Mouse (Mus musculus): ENCODE data around the gene Fam20b. TPM values are rescaled to one million over a fixed set of nuclear protein-coding genes. Genes with fewer than 3 reads are reported as not detected.

Gene Fam20b
- total RNA-seq, 2 experiments from 2014 or later, result 28.5 to 35.2 TPM

GRCm38 (mm10) chr1:156659906-156660659 is 58.8 kb downstream of the Fam20b start:
- TF ChIP-seq CTCF (IDR thresholded peaks at IDR 0.05), result no peak
- intact Hi-C loops (cut with DNase I), result no loop called here
- no peak for DNase-seq
- no peak overlapping the region for H3K27ac ChIP-seq
- H3K4me3 ChIP-seq, result no peak overlapping the region

DNA sequence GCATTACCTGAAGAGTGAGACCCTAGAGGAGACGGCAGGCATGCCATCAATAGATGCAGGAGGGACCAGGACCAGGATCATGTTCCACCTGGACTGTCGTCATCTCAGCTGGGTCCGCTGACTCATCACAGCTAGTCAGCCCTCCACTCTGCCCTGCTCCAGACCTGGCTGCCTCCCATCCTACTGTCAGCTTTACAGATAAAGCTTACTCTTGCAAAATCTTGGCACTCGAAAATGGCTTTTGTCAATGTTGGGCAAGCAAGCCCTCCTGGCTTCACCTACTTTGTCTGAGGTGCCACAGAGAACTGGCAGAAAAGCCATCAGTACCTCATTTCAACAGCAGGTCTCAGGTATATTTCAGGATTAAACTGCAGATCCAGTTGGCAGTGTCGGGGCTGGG is 60.2 kb downstream of the Fam20b start:
- no peak for TF ChIP-seq CTCF (IDR thresholded peaks at IDR 0.05)
- intact Hi-C loops (cut with DNase I), result no loop called here
- no peak for DNase-seq

GRCm38 (mm10) chr1:156657523-156657922 is 61.4 kb downstream of the Fam20b start:
- no peak for TF ChIP-seq CTCF (IDR thresholded peaks at IDR 0.05)
- no peak for DNase-seq
- intact Hi-C loops (cut with DNase I), result no loop called here
- Histone ChIP-seq H3K4me3 (no peak overlapping the region), H3K27ac (no peak overlapping the region)

More for the DNA sequence above, 60.2 kb downstream of the Fam20b start:
- Histone ChIP-seq H3K4me3 (no peak overlapping the region), H3K27ac (no peak overlapping the region)

- Histone ChIP-seq H3K4me3 (0 out of 2 replicates have a peak overlapping the region, but pooled peaks have one; percentile 2), H3K27ac (peak overlapping the region; percentile 64)
- TF ChIP-seq CTCF (IDR thresholded peaks at IDR 0.05), result no peak
- DNase-seq, result peak; percentile 34
- intact Hi-C loops (cut with DNase I), result no loop called here
These were observed 64.0 kb downstream of the Fam20b start for GRCm38 (mm10) chr1:156654735-156655530.

GRCm38 (mm10) chr1:156652189-156652822 is 66.6 kb downstream of the Fam20b start:
- DNase-seq, result no peak
- peak overlapping the region; percentile 16; the same call in 1 of the 2 replicates for H3K27ac ChIP-seq
- H3K4me3 ChIP-seq, result no peak overlapping the region
- TF ChIP-seq CTCF (IDR thresholded peaks at IDR 0.05), result no peak
- intact Hi-C loops (cut with DNase I), result no loop called here

DNA sequence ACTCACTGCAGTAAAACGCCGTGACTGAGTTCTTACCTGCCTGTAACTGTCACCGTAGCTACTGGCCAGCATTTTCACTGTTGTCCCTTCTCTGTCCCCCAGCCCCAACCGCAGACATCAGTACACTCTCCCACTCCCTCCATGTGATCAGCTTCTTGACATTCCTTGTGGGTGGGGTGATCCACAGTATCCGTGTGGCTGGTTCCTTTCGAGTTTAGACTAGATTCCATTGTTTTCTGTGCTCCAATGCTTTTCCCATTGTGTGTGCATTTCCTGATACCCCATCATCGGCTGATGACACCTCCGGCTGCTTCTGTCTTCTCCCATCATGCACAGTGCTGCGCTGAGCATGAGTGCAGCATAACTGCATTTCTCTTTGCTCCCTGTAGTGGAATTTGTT is 68.3 kb downstream of the Fam20b start:
- TF ChIP-seq CTCF (IDR thresholded peaks at IDR 0.05), result no peak
- no peak overlapping the region for H3K4me3 ChIP-seq
- no peak overlapping the region for H3K27ac ChIP-seq
- intact Hi-C loops (cut with DNase I), result no loop called here
- DNase-seq, result no peak

DNA sequence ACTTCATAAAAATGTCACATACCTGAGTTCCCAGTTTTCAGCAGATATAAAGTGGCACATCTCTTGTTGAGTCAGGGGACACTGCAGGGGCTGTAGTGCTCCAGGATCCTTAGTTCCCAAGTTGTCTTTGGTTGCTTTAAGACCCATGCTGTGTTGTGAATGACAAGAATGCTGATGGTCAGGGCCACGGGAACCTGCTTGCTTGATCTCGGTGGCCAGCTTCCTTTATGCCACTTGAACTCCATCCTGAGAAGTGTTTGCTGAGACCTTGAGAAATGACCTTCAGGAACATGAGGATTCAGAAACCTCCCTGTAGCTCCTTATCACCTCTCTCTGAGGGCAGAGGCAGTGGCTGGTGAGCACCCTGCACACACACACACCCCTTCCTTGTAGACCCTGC is 70.2 kb downstream of the Fam20b start:
- no peak for TF ChIP-seq CTCF (IDR thresholded peaks at IDR 0.05)
- DNase-seq, result no peak
- Histone ChIP-seq H3K4me3 (no peak overlapping the region), H3K27ac (no peak overlapping the region)
- intact Hi-C loops (cut with DNase I), result no loop called here

- DNase-seq, result no peak
- intact Hi-C loops (cut with DNase I), result no loop called here
- H3K27ac ChIP-seq, result no peak overlapping the region
- no peak for TF ChIP-seq CTCF (IDR thresholded peaks at IDR 0.05)
- H3K4me3 ChIP-seq, result no peak overlapping the region
These were observed 72.9 kb downstream of the Fam20b start for GRCm38 (mm10) chr1:156645971-156646370.

GRCm38 (mm10) chr1:156644780-156645523 is 73.9 kb downstream of the Fam20b start:
- peak; percentile 40 for DNase-seq
- TF ChIP-seq CTCF (IDR thresholded peaks at IDR 0.05), result no peak
- no peak overlapping the region for H3K4me3 ChIP-seq
- H3K27ac ChIP-seq, result peak overlapping the region; percentile 61
- intact Hi-C loops (cut with DNase I), result no loop called here

DNA sequence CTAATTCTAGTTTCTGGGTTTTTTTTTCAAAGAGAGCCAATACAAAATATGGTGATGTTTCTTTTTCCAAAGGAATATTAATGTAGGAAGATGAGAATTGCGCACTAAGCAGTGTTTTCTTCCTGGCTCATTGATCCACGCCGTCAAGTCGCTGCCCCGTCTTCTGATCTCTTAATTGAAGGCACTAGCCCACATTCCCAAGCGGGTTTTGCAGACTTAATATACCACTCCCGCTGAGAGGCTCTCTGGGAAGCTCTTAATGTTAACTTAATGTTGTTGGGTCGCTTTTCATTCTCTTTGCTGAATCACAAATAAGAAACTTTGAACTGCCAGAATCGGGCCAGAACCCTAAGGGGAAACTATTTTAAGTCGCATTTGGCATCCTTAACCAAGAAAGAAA is 74.8 kb downstream of the Fam20b start:
- no peak for DNase-seq
- H3K27ac ChIP-seq, result peak overlapping the region; percentile 61
- no peak overlapping the region for H3K4me3 ChIP-seq
- TF ChIP-seq CTCF (IDR thresholded peaks at IDR 0.05), result no peak
- intact Hi-C loops (cut with DNase I), result no loop called here

DNA sequence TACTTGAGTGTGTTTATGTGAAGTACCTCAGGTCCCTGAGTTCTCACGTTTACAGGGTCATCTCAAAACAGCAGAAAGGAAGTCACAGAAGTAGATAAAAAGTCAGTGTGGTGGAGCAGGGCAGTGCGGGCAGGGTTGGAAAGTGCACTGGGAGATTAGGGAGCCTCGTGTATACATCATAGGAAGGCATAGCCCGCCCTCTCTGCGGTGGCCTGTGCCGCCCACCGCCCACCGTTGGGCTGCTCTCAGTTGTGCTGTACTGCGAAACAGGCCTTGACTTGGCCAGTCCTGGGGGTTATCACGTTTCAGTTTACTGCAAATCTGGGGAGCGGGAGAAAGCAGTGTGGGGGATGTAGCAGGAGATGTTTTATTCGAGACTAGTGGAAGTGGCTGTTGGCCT is 76.1 kb downstream of the Fam20b start:
- TF ChIP-seq CTCF (IDR thresholded peaks at IDR 0.05), result no peak
- intact Hi-C loops (cut with DNase I), result no loop called here
- H3K4me3 ChIP-seq, result no peak overlapping the region
- DNase-seq, result no peak
- no peak overlapping the region for H3K27ac ChIP-seq

GRCm38 (mm10) chr1:156641808-156642207 is 77.1 kb downstream of the Fam20b start:
- intact Hi-C loops (cut with DNase I), result loop anchor here (2.0 kb wide), 1 partner anchor 35 kb away; no protein-coding TSS in a partner anchor
- no peak for TF ChIP-seq CTCF (IDR thresholded peaks at IDR 0.05)
- Histone ChIP-seq H3K27ac (no peak overlapping the region), H3K4me3 (no peak overlapping the region)
- no peak for DNase-seq

All from gastrocnemius, adult 2 months (tissue).